Mouse (Mus musculus): ENCODE data around the gene Zglp1. TPM values are rescaled to one million over a fixed set of nuclear protein-coding genes. Genes with fewer than 3 reads are reported as not detected.
"Not testable (repeated sequence)": the region's sequence is repeated elsewhere in the genome, so short reads cannot be mapped to it uniquely, and the experiment has no call there.

Zglp1 gene
- polyA plus RNA-seq, 1 experiment from 2014 or later, result not detected

DNA sequence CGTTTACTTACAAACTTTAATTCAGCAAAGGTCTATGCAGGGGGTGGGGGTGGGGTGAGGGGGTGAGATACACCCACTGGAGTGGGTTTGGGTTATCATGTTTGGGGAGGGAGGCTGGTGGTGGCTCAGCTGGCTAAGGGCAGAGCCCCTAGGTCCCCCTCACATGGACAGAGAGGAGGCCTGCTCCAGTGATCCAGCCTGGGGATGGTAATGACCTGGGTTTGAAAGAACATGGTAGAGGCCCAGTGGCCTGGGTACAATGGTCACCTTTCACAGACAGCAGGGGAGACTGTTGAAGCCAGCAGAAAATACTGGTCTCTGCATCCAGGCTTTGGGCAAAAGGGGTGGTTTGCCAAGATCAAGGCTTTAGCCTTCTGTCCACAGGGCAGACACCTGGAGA, 7.3 kb upstream of the Zglp1 start:
- Histone ChIP-seq H3K4me3 (ENCODE audit: low read depth, low read length) (no peak overlapping the region), H3K27me3 (replicated peaks; ENCODE audit: control insufficient read depth, insufficient read depth, low read length) (no peaks in the 10 kb centered on the region), H3K4me1 (replicated peaks; ENCODE audit: control insufficient read depth, insufficient read depth, low read length) (no peaks in the 10 kb centered on the region), H3K4me2 (replicated peaks; ENCODE audit: low read depth) (peak overlapping the region; percentile 86), H3K9ac (ENCODE audit: low read depth, low read length) (no peak overlapping the region), H3K27ac (ENCODE audit: low read depth, low read length) (peak overlapping the region; percentile 29; the same call in 1 of the 2 replicates), H3K36me3 (ENCODE audit: control insufficient read depth, insufficient read depth) (peaks cover 48% of the 10 kb centered on the region), H3K9me3 (ENCODE audit: control insufficient read depth) (no peaks in the 10 kb centered on the region)
- ATAC-seq, result no peak
- no peak for TF ChIP-seq CTCF (IDR thresholded peaks at IDR 0.05; ENCODE audit: low read depth)
- 78% methylated on average over 1 of the region's 1 CpGs for WGBS

GRCm38 (mm10) chr9:21073044-21073840, 6.3 kb upstream of the Zglp1 start, which contains the start of the genes Gm49373 and Fdx1l:
Gene Gm49373, minus strand, starts transcription at chr9:21073096.
Gene Fdx1l, minus strand, starts transcription at chr9:21073614.
- Histone ChIP-seq H3K9ac (ENCODE audit: low read depth, low read length) (peak within 1 kb of the TSS; percentile 52), H3K9me3 (ENCODE audit: control insufficient read depth) (no peaks in the 10 kb centered on the region), H3K27ac (ENCODE audit: low read depth, low read length) (peak within 1 kb of the TSS; percentile 29), H3K4me1 (replicated peaks; ENCODE audit: control insufficient read depth, insufficient read depth, low read length) (no peaks in the 10 kb centered on the region), H3K4me2 (replicated peaks; ENCODE audit: low read depth) (peak within 1 kb of the TSS; percentile 86), H3K36me3 (ENCODE audit: control insufficient read depth, insufficient read depth) (peaks cover 39% of the 10 kb centered on the region), H3K4me3 (ENCODE audit: low read depth, low read length) (peak within 1 kb of the TSS; percentile 57), H3K27me3 (replicated peaks; ENCODE audit: control insufficient read depth, insufficient read depth, low read length) (no peaks in the 10 kb centered on the region)
- no peak for TF ChIP-seq CTCF (IDR thresholded peaks at IDR 0.05; ENCODE audit: low read depth)
- 2% methylated on average over 58 of the region's 58 CpGs for WGBS
- ATAC-seq, result peak; percentile 92

DNA sequence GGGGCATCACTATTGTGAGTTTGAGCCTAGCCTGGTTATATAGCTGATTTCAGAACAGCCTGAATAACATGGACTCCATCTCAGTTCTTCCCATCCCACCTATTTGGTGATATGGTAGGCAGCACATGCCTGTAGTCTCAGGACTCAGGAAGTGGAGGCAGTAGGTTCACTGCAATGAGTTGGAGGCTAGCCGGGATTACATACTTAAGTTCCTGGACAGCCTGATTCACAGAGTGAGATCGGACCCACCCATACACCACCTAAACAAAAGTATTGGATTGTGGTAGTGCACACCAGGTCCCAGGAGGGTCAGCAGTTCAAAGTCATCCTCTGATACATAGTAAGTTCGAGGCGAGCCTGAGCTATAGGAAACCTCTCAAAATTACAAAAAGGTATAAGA, 5.7 kb upstream of the Zglp1 start:
- no peak for TF ChIP-seq CTCF (IDR thresholded peaks at IDR 0.05; ENCODE audit: low read depth)
- ATAC-seq, result peak; percentile 17
- Histone ChIP-seq H3K4me3 (ENCODE audit: low read depth, low read length) (peak overlapping the region; percentile 57), H3K27me3 (replicated peaks; ENCODE audit: control insufficient read depth, insufficient read depth, low read length) (no peaks in the 10 kb centered on the region), H3K27ac (ENCODE audit: low read depth, low read length) (peak overlapping the region; percentile 29; the same call in 1 of the 2 replicates), H3K9ac (ENCODE audit: low read depth, low read length) (peak overlapping the region; percentile 52), H3K36me3 (ENCODE audit: control insufficient read depth, insufficient read depth) (peaks cover 37% of the 10 kb centered on the region), H3K4me1 (replicated peaks; ENCODE audit: control insufficient read depth, insufficient read depth, low read length) (no peaks in the 10 kb centered on the region), H3K4me2 (replicated peaks; ENCODE audit: low read depth) (peak overlapping the region; percentile 86), H3K9me3 (ENCODE audit: control insufficient read depth) (no peaks in the 10 kb centered on the region)
- WGBS, result 6% methylated on average over 4 of the region's 4 CpGs

DNA sequence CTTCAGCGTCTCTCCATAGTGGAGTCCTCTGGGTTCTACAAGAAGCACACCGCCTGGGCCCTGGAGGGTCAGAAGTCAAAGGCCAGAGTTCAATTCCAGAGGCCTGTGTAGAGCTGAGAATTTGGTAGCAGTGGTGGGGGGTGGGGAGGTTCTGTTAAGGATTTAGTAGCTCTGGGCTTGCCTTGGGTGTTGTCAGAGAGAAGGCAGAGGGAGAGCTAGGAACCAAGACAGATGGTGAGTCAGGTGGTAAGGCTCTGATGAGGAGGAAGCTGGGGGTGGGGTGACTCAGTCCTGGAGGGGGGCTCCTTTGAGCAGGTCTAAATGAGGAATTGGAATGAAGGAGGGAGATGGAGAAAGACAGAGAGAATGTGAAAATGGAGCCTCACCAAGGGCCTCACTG, 4.0 kb downstream of the Zglp1 start:
- Histone ChIP-seq H3K4me3 (ENCODE audit: low read depth, low read length) (no peak overlapping the region), H3K27me3 (replicated peaks; ENCODE audit: control insufficient read depth, insufficient read depth, low read length) (no peaks in the 10 kb centered on the region)
- 89% methylated on average over 2 of the region's 2 CpGs for WGBS

DNA sequence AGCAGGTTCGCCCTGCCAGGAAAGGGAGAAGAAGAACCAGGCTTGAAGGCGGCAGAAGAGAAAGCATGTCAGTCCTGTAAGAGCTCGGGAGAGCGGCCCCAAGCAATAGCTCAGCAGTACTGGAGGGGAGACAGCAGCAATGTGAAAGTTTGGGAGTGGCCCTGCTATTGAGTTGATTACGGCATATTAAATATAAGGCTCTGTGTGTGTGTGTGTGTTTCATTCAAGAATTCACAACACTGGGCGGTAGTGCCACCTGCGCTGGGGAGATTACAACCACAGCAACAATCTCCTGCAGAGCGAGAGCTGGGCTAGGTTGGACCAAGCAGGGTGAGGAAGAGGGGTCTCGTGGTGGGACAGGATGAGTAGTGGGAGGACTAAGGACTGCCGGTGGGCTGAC, 15.3 kb downstream of the Zglp1 start:
- ATAC-seq, result no peak
- no peak for TF ChIP-seq CTCF (IDR thresholded peaks at IDR 0.05; ENCODE audit: low read depth)

More for the DNA sequence above, 4.0 kb downstream of the Zglp1 start:
- no peak for TF ChIP-seq CTCF (IDR thresholded peaks at IDR 0.05; ENCODE audit: low read depth)
- peaks cover 22% of the 10 kb centered on the region for H3K36me3 ChIP-seq (ENCODE audit: control insufficient read depth, insufficient read depth)
- H3K9me3 ChIP-seq (ENCODE audit: control insufficient read depth), result no peaks in the 10 kb centered on the region
- no peaks in the 10 kb centered on the region for H3K4me1 ChIP-seq (replicated peaks; ENCODE audit: control insufficient read depth, insufficient read depth, low read length)
- no peak overlapping the region for H3K9ac ChIP-seq (ENCODE audit: low read depth, low read length)
- no peak for ATAC-seq
- H3K27ac ChIP-seq (ENCODE audit: low read depth, low read length), result no peak overlapping the region
- no peak overlapping the region for H3K4me2 ChIP-seq (replicated peaks; ENCODE audit: low read depth)

GRCm38 (mm10) chr9:21045235-21045634, 21.7 kb downstream of the Zglp1 start:
- no peaks in the 10 kb centered on the region for H3K27me3 ChIP-seq (replicated peaks; ENCODE audit: control insufficient read depth, insufficient read depth, low read length)
- H3K4me3 ChIP-seq (ENCODE audit: low read depth, low read length), result no peak overlapping the region
- no peak overlapping the region for H3K27ac ChIP-seq (ENCODE audit: low read depth, low read length)
- no peaks in the 10 kb centered on the region for H3K4me1 ChIP-seq (replicated peaks; ENCODE audit: control insufficient read depth, insufficient read depth, low read length)
- H3K9me3 ChIP-seq (ENCODE audit: control insufficient read depth), result no peaks in the 10 kb centered on the region
- TF ChIP-seq CTCF (IDR thresholded peaks at IDR 0.05; ENCODE audit: low read depth), result no peak
- ATAC-seq, result no peak
- 53% methylated on average over 3 of the region's 3 CpGs for WGBS
- no peak overlapping the region for H3K9ac ChIP-seq (ENCODE audit: low read depth, low read length)
- H3K36me3 ChIP-seq (ENCODE audit: control insufficient read depth, insufficient read depth), result no peaks in the 10 kb centered on the region
- no peak overlapping the region for H3K4me2 ChIP-seq (replicated peaks; ENCODE audit: low read depth)

More for the DNA sequence above, 15.3 kb downstream of the Zglp1 start:
- Histone ChIP-seq H3K9ac (ENCODE audit: low read depth, low read length) (no peak overlapping the region), H3K27ac (ENCODE audit: low read depth, low read length) (no peak overlapping the region), H3K9me3 (ENCODE audit: control insufficient read depth) (no peaks in the 10 kb centered on the region), H3K4me3 (ENCODE audit: low read depth, low read length) (no peak overlapping the region), H3K4me1 (replicated peaks; ENCODE audit: control insufficient read depth, insufficient read depth, low read length) (no peaks in the 10 kb centered on the region), H3K36me3 (ENCODE audit: control insufficient read depth, insufficient read depth) (no peaks in the 10 kb centered on the region), H3K27me3 (replicated peaks; ENCODE audit: control insufficient read depth, insufficient read depth, low read length) (no peaks in the 10 kb centered on the region), H3K4me2 (replicated peaks; ENCODE audit: low read depth) (no peak overlapping the region)
- 67% methylated on average over 10 of the region's 10 CpGs for WGBS

- H3K9me3 ChIP-seq (ENCODE audit: control insufficient read depth); H3K4me1 ChIP-seq (replicated peaks; ENCODE audit: control insufficient read depth, insufficient read depth, low read length); H3K4me2 ChIP-seq (replicated peaks; ENCODE audit: low read depth); H3K9ac ChIP-seq (ENCODE audit: low read depth, low read length); H3K27ac ChIP-seq (ENCODE audit: low read depth, low read length); H3K4me3 ChIP-seq (ENCODE audit: low read depth, low read length); ATAC-seq; H3K36me3 ChIP-seq (ENCODE audit: control insufficient read depth, insufficient read depth); H3K27me3 ChIP-seq (replicated peaks; ENCODE audit: control insufficient read depth, insufficient read depth, low read length): not testable (repeated sequence)
- WGBS, result 59% methylated on average over 1 of the region's 1 CpGs
Measured at GRCm38 (mm10) chr9:21044785-21045184, 22.1 kb downstream of the Zglp1 start.
